Mouse (Mus musculus): ENCODE results near the gene Slit3. TPM values are rescaled to one million over a fixed set of nuclear protein-coding genes. Genes with fewer than 3 reads are reported as not detected.

Slit3 gene
- polyA plus RNA-seq, 1 experiment from 2014 or later = 24.1 TPM

- Histone ChIP-seq H3K4me2 (ENCODE audit: low read depth, low read length) (no peak overlapping the region), H3K9me3 (ENCODE audit: control insufficient read depth, low read length) (no peaks in the 10 kb centered on the region), H3K27me3 (replicated peaks; ENCODE audit: control insufficient read depth, insufficient read depth, low read length) (no peaks in the 10 kb centered on the region), H3K4me1 (ENCODE audit: control insufficient read depth, insufficient read depth, low read length) (0 out of 2 replicates have a peak, but pooled peaks cover 2% of the 10 kb centered on the region), H3K9ac (ENCODE audit: low read depth, low read length) (no peak overlapping the region), H3K27ac (replicated peaks; ENCODE audit: low read depth, low read length) (no peak overlapping the region), H3K36me3 (ENCODE audit: control insufficient read depth, insufficient read depth, low read length) (peaks cover 9% of the 10 kb centered on the region; the same call in 1 of the 2 replicates), H3K4me3 (ENCODE audit: low read depth, low read length) (no peak overlapping the region)
- 72% methylated on average over 5 of the region's 5 CpGs for WGBS
- ATAC-seq (ENCODE audit: low read depth) (no peak), DNase-seq (ENCODE audit: low spot score) (no peak)
Observed at GRCm38 (mm10) chr11:35182887-35183286, 61.9 kb downstream of the Slit3 start.

DNA sequence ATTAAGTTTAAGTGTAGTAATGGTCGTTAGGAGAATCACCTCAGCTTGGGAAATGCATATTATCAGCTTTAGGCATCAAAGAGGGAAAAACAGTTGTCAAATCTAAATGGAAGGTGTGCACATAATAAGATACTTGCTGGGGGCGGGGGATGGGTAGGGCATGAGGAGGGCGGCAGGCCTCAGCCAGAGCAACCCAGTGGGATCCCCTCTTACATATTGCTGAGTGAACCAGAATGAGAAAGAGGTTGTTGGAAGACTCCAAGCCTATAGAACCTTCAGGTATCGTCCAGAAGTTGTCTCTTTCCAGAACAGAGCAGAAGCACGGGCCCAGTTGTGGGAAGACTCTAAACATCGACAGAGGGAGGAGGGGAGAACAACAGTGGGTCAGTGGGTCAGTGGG lies 73.8 kb downstream of the Slit3 start:
- Histone ChIP-seq H3K4me2 (ENCODE audit: low read depth, low read length) (no peak overlapping the region), H3K4me1 (ENCODE audit: control insufficient read depth, insufficient read depth, low read length) (peaks cover 7% of the 10 kb centered on the region; the same call in 1 of the 2 replicates), H3K9me3 (ENCODE audit: control insufficient read depth, low read length) (no peaks in the 10 kb centered on the region), H3K36me3 (ENCODE audit: control insufficient read depth, insufficient read depth, low read length) (no peaks in the 10 kb centered on the region), H3K27me3 (replicated peaks; ENCODE audit: control insufficient read depth, insufficient read depth, low read length) (no peaks in the 10 kb centered on the region), H3K9ac (ENCODE audit: low read depth, low read length) (no peak overlapping the region), H3K27ac (replicated peaks; ENCODE audit: low read depth, low read length) (no peak overlapping the region), H3K4me3 (ENCODE audit: low read depth, low read length) (no peak overlapping the region)
- ATAC-seq (ENCODE audit: low read depth) = no peak
- DNase-seq (ENCODE audit: low spot score) = no peak
- WGBS = 81% methylated on average over 6 of the region's 6 CpGs

DNA sequence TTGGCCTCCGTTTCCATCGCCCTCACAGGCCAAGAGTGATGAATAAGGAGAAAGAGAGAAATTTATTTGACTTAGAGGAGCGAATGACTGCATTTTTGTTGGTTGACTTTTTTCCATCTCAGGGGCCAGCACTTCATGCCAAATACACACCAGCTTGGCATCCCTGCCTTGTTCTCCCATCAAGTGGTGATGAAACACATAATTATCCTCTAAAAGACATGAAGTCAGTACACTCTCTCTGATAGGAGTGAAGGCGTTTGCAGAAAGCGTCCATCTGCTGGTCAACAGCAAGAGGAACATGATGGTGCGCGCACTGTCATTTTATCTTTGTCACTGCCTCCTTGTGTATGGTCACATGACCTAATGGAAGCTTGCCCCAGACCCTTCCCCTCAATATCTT lies 75.8 kb downstream of the Slit3 start:
- H3K4me1 ChIP-seq (ENCODE audit: control insufficient read depth, insufficient read depth, low read length) = peaks cover 8% of the 10 kb centered on the region; the same call in 1 of the 2 replicates
- no peak overlapping the region for H3K4me3 ChIP-seq (ENCODE audit: low read depth, low read length)
- WGBS = 82% methylated on average over 7 of the region's 7 CpGs
- no peak overlapping the region for H3K27ac ChIP-seq (replicated peaks; ENCODE audit: low read depth, low read length)
- ATAC-seq (ENCODE audit: low read depth) = no peak
- DNase-seq (ENCODE audit: low spot score) = no peak
- H3K36me3 ChIP-seq (ENCODE audit: control insufficient read depth, insufficient read depth, low read length) = no peaks in the 10 kb centered on the region
- H3K27me3 ChIP-seq (replicated peaks; ENCODE audit: control insufficient read depth, insufficient read depth, low read length) = no peaks in the 10 kb centered on the region
- no peak overlapping the region for H3K9ac ChIP-seq (ENCODE audit: low read depth, low read length)
- H3K4me2 ChIP-seq (ENCODE audit: low read depth, low read length) = no peak overlapping the region
- H3K9me3 ChIP-seq (ENCODE audit: control insufficient read depth, low read length) = no peaks in the 10 kb centered on the region

DNA sequence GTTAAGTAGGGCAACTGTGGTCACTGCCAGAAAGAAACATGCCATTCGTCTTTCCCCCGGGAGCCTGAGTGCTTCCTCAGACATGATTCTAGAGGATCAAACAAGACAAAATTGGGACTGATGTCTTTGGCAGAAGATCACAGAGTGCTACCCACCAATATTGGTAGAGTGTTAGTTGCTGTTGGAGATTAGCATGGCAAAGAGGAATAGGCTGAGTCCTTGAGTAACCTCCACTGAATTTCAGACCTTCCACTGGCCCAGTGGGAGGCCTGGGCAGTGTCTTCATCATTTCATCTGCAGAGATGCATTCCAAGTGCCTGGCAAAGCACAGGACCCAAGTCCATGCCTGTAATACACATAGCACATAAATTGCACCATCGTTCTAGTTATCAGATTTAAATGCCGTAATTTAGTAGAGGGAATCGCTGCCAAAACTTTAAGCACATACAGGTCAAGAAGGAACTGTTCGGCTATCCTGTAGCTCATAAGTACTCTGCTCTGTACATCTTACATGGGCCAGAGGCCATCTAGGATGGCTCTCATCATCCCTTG lies 77.6 kb downstream of the Slit3 start:
- DNase-seq (ENCODE audit: low spot score) = no peak
- Histone ChIP-seq H3K27ac (replicated peaks; ENCODE audit: low read depth, low read length) (no peak overlapping the region), H3K9ac (ENCODE audit: low read depth, low read length) (no peak overlapping the region), H3K4me3 (ENCODE audit: low read depth, low read length) (no peak overlapping the region), H3K36me3 (ENCODE audit: control insufficient read depth, insufficient read depth, low read length) (no peaks in the 10 kb centered on the region), H3K9me3 (ENCODE audit: control insufficient read depth, low read length) (no peaks in the 10 kb centered on the region), H3K27me3 (replicated peaks; ENCODE audit: control insufficient read depth, insufficient read depth, low read length) (no peaks in the 10 kb centered on the region), H3K4me1 (ENCODE audit: control insufficient read depth, insufficient read depth, low read length) (peaks cover 18% of the 10 kb centered on the region), H3K4me2 (ENCODE audit: low read depth, low read length) (no peak overlapping the region)
- WGBS = 84% methylated on average over 6 of the region's 6 CpGs
- no peak for ATAC-seq (ENCODE audit: low read depth)

- DNase-seq (ENCODE audit: low spot score) (peak; percentile 13), ATAC-seq (ENCODE audit: low read depth) (no peak)
- no peak overlapping the region for H3K4me3 ChIP-seq (ENCODE audit: low read depth, low read length)
- no peak overlapping the region for H3K4me2 ChIP-seq (ENCODE audit: low read depth, low read length)
- no peak overlapping the region for H3K27ac ChIP-seq (replicated peaks; ENCODE audit: low read depth, low read length)
- H3K27me3 ChIP-seq (replicated peaks; ENCODE audit: control insufficient read depth, insufficient read depth, low read length) = no peaks in the 10 kb centered on the region
- peaks cover 24% of the 10 kb centered on the region for H3K4me1 ChIP-seq (ENCODE audit: control insufficient read depth, insufficient read depth, low read length)
- 65% methylated on average over 5 of the region's 5 CpGs for WGBS
- no peaks in the 10 kb centered on the region for H3K36me3 ChIP-seq (ENCODE audit: control insufficient read depth, insufficient read depth, low read length)
- H3K9ac ChIP-seq (ENCODE audit: low read depth, low read length) = no peak overlapping the region
- H3K9me3 ChIP-seq (ENCODE audit: control insufficient read depth, low read length) = no peaks in the 10 kb centered on the region
Observed at GRCm38 (mm10) chr11:35202332-35202731, 81.3 kb downstream of the Slit3 start.

GRCm38 (mm10) chr11:35203673-35204072 lies 82.6 kb downstream of the Slit3 start:
- Histone ChIP-seq H3K4me1 (ENCODE audit: control insufficient read depth, insufficient read depth, low read length) (peaks cover 24% of the 10 kb centered on the region), H3K27ac (replicated peaks; ENCODE audit: low read depth, low read length) (no peak overlapping the region), H3K4me2 (ENCODE audit: low read depth, low read length) (no peak overlapping the region), H3K27me3 (replicated peaks; ENCODE audit: control insufficient read depth, insufficient read depth, low read length) (no peaks in the 10 kb centered on the region), H3K36me3 (ENCODE audit: control insufficient read depth, insufficient read depth, low read length) (no peaks in the 10 kb centered on the region), H3K4me3 (ENCODE audit: low read depth, low read length) (no peak overlapping the region), H3K9ac (ENCODE audit: low read depth, low read length) (no peak overlapping the region), H3K9me3 (ENCODE audit: control insufficient read depth, low read length) (no peaks in the 10 kb centered on the region)
- WGBS = 58% methylated on average over 10 of the region's 10 CpGs
- no peak for ATAC-seq (ENCODE audit: low read depth)
- no peak for DNase-seq (ENCODE audit: low spot score)

DNA sequence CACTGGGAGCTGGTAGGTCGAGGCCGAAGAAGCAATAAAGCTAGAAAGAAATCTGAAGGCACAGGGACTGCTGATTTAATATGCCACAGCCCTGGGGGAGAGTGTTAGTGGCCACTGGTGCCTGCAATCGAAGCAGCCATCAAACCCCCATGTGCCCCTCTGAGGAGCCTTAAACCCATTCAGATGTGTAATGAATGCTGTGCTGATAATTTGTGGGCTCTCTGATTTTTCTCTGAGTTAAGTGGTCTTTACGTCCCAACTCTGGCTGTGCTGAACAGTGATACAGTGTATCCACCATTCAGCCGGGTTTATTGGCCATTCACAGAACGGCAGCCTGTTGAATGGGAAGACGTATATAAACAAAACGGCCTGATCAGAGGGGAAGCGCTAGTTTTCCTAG lies 83.1 kb downstream of the Slit3 start:
- DNase-seq (ENCODE audit: low spot score) = no peak

DNA sequence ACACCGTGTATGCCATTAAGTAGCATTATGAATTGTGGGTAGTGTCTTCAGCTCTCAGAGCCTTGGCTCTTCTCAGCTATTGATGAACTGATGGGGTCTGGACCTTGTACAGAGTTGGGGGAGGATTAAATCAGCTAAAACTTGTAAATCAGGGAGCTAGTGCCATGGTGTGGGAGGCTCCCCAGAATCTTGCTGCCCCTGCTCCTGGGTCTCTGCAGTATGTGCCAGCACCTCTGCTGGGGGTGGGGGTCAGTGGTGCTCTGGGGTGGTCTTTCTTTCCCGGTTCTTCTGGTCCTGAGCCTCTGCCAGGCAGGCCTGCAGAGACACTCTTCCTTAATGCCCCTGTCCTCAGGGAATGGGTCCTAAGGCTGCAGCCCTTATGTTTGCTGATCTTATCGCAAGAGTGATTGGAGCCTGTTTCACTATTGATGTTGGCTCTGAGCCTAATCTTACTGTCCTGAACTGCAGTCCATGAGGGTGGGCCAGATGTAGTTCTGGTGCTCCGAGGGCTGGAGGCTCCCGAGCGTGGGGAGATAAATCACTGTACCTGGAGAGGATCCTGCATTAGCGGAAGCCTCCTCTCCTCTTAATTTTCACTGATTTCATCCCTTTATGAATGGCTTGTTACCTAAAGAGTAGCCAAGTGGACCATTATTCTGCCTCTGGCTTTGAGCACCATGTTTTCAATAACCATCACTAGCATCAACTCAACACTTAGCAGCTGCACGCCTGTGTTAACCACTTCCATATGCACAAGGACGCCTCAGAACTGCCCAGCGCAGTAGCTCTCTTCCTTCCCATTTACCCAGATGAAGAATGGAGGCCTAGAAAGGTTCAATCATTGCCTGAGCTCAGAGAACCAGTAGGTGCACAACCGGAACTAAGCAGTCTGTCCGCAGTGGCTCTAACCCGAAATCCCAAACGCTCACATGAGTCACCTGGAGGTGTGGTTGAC lies 90.0 kb downstream of the Slit3 start:
- Histone ChIP-seq H3K27ac (replicated peaks; ENCODE audit: low read depth, low read length) (no peak overlapping the region), H3K36me3 (ENCODE audit: control insufficient read depth, insufficient read depth, low read length) (no peaks in the 10 kb centered on the region), H3K9me3 (ENCODE audit: control insufficient read depth, low read length) (no peaks in the 10 kb centered on the region), H3K4me3 (ENCODE audit: low read depth, low read length) (no peak overlapping the region), H3K27me3 (replicated peaks; ENCODE audit: control insufficient read depth, insufficient read depth, low read length) (no peaks in the 10 kb centered on the region), H3K9ac (ENCODE audit: low read depth, low read length) (no peak overlapping the region), H3K4me2 (ENCODE audit: low read depth, low read length) (no peak overlapping the region), H3K4me1 (ENCODE audit: control insufficient read depth, insufficient read depth, low read length) (peaks cover 16% of the 10 kb centered on the region; the same call in 1 of the 2 replicates)
- WGBS = 45% methylated on average over 14 of the region's 14 CpGs
- DNase-seq (ENCODE audit: low spot score) (peak; percentile 57), ATAC-seq (ENCODE audit: low read depth) (no peak; the same call in 1 of the 2 replicates)

More for the DNA sequence above, 83.1 kb downstream of the Slit3 start:
- Histone ChIP-seq H3K9me3 (ENCODE audit: control insufficient read depth, low read length) (no peaks in the 10 kb centered on the region), H3K27me3 (replicated peaks; ENCODE audit: control insufficient read depth, insufficient read depth, low read length) (no peaks in the 10 kb centered on the region), H3K9ac (ENCODE audit: low read depth, low read length) (no peak overlapping the region), H3K4me2 (ENCODE audit: low read depth, low read length) (no peak overlapping the region), H3K4me3 (ENCODE audit: low read depth, low read length) (no peak overlapping the region), H3K4me1 (ENCODE audit: control insufficient read depth, insufficient read depth, low read length) (peaks cover 24% of the 10 kb centered on the region), H3K27ac (replicated peaks; ENCODE audit: low read depth, low read length) (no peak overlapping the region), H3K36me3 (ENCODE audit: control insufficient read depth, insufficient read depth, low read length) (no peaks in the 10 kb centered on the region)
- WGBS = 46% methylated on average over 9 of the region's 9 CpGs
- no peak for ATAC-seq (ENCODE audit: low read depth)
